Mouse (Mus musculus) liver, embryonic 11.5 days (tissue): ENCODE measurements around the gene Crb3. TPM values are rescaled to one million over a fixed set of nuclear protein-coding genes. Genes with fewer than 3 reads are reported as not detected.

Experiments
- ATAC-seq: fragments of 200-750 bp; cut with Nextera tagmentation; replicated peaks from 2 replicates; pipeline ENCODE4 v1.8.0; 2017; ENCODE audit warnings: moderate number of reproducible peaks, mild to moderate bottlenecking, moderate TSS enrichment, moderate library complexity; ENCODE audit not compliant: low FRiP score
- DNase-seq: peaks from one replicate; pipeline ENCODE4 v3.0.0-alpha.2; 2017; ENCODE audit warnings: low spot score
- H3K27ac ChIP-seq: fragments of 300-500 bp; sonication (generic); 2 replicates; pipeline ENCODE4 v1.5.1; 2014; ENCODE audit warnings: mild to moderate bottlenecking, low read depth, low read length, control low read depth
- H3K27me3 ChIP-seq: fragments of 300-500 bp; sonication (generic); replicated peaks from 2 replicates; pipeline ENCODE4 v1.6.1; 2014; ENCODE audit warnings: low read length, mixed read lengths; ENCODE audit not compliant: control insufficient read depth, insufficient read depth
- H3K36me3 ChIP-seq: fragments of 300-500 bp; sonication (generic); 2 replicates; pipeline ENCODE4 v1.6.1; 2014; ENCODE audit warnings: mild to moderate bottlenecking, low read length, moderate library complexity, mixed read lengths; ENCODE audit not compliant: control insufficient read depth, insufficient read depth
- H3K4me1 ChIP-seq: fragments of 300-500 bp; sonication (generic); replicated peaks from 2 replicates; pipeline ENCODE4 v1.6.1; 2014; ENCODE audit warnings: low read length, mixed read lengths; ENCODE audit not compliant: control insufficient read depth, insufficient read depth
- H3K4me2 ChIP-seq: fragments of 300-500 bp; sonication (generic); 2 replicates; pipeline ENCODE4 v1.6.1; 2014; ENCODE audit warnings: mild to moderate bottlenecking, control low read depth, moderate library complexity
- H3K4me3 ChIP-seq: fragments of 300-500 bp; sonication (generic); 2 replicates; pipeline ENCODE4 v1.5.1; 2014; ENCODE audit warnings: low read depth, low read length, control low read depth
- H3K9ac ChIP-seq: fragments of 300-500 bp; sonication (generic); 2 replicates; pipeline ENCODE4 v1.6.1; 2014; ENCODE audit warnings: low read depth, low read length, control low read depth
- H3K9me3 ChIP-seq: fragments of 300-500 bp; sonication (generic); 2 replicates; pipeline ENCODE4 v1.6.1; 2016; ENCODE audit warnings: low read length, inconsistent platforms, mixed read lengths; ENCODE audit not compliant: control insufficient read depth
- WGBS: fragments of 180-500 bp; shearing (Covaris S2); extraction: QIAGEN DNeasy Blood & Tissue Kit; methylation state at CpG from one replicate; pipeline ENCODE4 v1.1.7; 2014; 5-methylcytosine and 5-hydroxymethylcytosine counted together
- polyA plus RNA-seq: library from polyadenylated mRNA; unstranded; fragments of >200 nt; fragmentation: Nextera tagmentation; extraction: Ambion mirVana; gene quantifications from 2 replicates; pipeline ENCODE4 v1.2.1, GENCODE M21; 2014

The Crb3 gene
- polyA plus RNA-seq, 1 experiment from 2014 or later, result 3.4 TPM

DNA sequence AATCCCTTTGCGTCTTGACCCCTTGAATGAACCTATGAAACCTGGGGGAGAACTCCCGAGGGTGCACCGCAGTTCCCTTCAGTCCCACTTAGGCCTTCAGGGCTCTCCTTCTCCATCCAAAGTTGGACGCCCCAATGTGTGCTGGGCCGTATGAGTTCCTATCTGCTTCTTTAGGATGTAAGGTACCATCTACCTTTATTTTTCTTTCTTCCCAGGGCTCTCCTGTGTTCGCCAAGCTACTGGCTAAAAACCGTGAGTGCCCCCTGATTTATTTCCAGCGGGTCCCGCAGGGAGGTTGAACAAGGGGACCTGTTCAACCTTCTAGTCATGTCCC lies 47.1 kb downstream of the Crb3 start:
- DNase-seq (no peak), ATAC-seq (no peak)
- Histone ChIP-seq H3K9ac (peak overlapping the region; percentile 31; the same call in 1 of the 2 replicates), H3K27ac (no peak overlapping the region), H3K36me3 (no peaks in the 10 kb centered on the region), H3K27me3 (peaks cover 7% of the 10 kb centered on the region; the same call in 1 of the 2 replicates), H3K9me3 (no peaks in the 10 kb centered on the region), H3K4me1 (peaks cover 5% of the 10 kb centered on the region; the same call in 1 of the 2 replicates), H3K4me2 (peak overlapping the region; percentile 91), H3K4me3 (peak overlapping the region; percentile 62)
- 15% methylated on average over 9 of the region's 9 CpGs for WGBS

DNA sequence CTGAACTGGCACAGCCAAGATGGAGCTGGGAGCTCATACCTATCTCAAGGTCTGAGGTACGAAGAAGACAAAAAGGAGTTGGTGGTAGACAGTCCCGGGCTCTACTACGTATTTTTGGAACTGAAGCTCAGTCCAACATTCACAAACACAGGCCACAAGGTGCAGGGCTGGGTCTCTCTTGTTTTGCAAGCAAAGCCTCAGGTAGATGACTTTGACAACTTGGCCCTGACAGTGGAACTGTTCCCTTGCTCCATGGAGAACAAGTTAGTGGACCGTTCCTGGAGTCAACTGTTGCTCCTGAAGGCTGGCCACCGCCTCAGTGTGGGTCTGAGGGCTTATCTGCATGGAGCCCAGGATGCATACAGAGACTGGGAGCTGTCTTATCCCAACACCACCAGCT lies 48.2 kb downstream of the Crb3 start:
- H3K36me3 ChIP-seq, result no peaks in the 10 kb centered on the region
- H3K4me2 ChIP-seq, result no peak overlapping the region; the same call in 1 of the 2 replicates
- no peak overlapping the region for H3K4me3 ChIP-seq
- DNase-seq, result no peak
- no peak for ATAC-seq
- WGBS, result 74% methylated on average over 5 of the region's 5 CpGs
- H3K27ac ChIP-seq, result no peak overlapping the region
- peaks cover 7% of the 10 kb centered on the region; the same call in 1 of the 2 replicates for H3K27me3 ChIP-seq
- H3K9ac ChIP-seq, result no peak overlapping the region
- peaks cover 5% of the 10 kb centered on the region; the same call in 1 of the 2 replicates for H3K4me1 ChIP-seq
- H3K9me3 ChIP-seq, result no peaks in the 10 kb centered on the region

DNA sequence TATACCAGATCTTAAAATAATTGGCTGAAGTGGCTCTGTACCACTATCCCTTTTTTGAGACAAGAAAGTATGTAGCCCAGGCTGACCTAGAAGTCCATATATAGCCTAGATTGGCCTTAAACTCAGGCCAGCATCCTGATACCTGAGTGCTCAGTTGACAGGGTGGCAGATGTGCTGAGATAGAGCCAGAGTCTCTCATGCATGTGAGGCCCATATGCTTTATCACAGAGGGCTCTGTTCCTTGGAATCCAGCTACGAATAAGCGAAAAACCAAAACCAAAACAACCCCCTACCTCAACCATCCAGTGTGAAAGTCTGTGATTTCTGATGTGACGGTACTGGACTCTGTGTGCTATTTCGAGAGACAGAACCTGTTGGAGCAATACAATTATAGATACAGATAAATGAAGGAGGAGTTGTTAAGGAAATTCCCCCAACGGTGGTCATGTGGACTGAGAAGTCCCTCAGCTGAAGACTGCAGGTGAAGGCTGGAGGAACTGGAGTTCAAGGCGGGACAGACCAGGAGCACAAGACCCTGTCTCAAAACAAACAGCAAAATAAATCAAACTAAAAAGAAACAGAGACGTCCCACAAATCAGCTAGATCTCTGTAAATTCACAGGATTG lies 49.2 kb downstream of the Crb3 start:
- Histone ChIP-seq H3K4me2 (no peak overlapping the region), H3K27ac (no peak overlapping the region), H3K27me3 (peaks cover 7% of the 10 kb centered on the region; the same call in 1 of the 2 replicates), H3K9ac (no peak overlapping the region), H3K9me3 (no peaks in the 10 kb centered on the region), H3K36me3 (no peaks in the 10 kb centered on the region), H3K4me3 (no peak overlapping the region), H3K4me1 (peaks cover 5% of the 10 kb centered on the region; the same call in 1 of the 2 replicates)
- ATAC-seq (no peak), DNase-seq (no peak)
- WGBS, result 77% methylated on average over 7 of the region's 7 CpGs

DNA sequence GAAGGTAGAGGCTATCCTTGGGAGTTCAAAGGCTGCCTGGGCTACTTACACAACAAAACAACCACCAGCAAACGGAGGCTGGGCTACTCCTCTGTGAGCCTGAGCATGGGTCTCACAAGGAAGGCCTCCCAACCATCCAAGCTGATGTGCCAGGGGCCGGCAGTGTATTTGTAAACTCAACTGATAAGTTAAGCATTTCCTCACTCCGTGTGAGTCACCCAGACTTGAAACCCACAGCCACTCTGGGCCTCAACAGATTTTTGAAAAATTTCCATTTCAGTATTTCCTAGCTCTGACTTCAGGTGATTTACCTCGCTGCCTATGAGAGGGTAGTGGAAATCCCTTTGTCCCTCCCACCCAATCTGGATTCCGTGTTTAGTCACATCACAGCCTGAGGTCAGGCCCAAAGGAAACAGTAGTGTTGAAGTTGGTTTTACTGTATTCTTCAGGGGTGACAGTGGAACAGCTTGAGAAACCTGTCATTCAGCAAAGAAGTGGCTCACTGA lies 49.8 kb downstream of the Crb3 start:
- ATAC-seq (no peak), DNase-seq (no peak)
- Histone ChIP-seq H3K4me1 (peaks cover 5% of the 10 kb centered on the region; the same call in 1 of the 2 replicates), H3K9ac (no peak overlapping the region), H3K4me3 (no peak overlapping the region), H3K4me2 (no peak overlapping the region), H3K9me3 (no peaks in the 10 kb centered on the region), H3K27me3 (peaks cover 7% of the 10 kb centered on the region; the same call in 1 of the 2 replicates), H3K27ac (no peak overlapping the region), H3K36me3 (no peaks in the 10 kb centered on the region)
- 42% methylated on average over 5 of the region's 5 CpGs for WGBS

DNA sequence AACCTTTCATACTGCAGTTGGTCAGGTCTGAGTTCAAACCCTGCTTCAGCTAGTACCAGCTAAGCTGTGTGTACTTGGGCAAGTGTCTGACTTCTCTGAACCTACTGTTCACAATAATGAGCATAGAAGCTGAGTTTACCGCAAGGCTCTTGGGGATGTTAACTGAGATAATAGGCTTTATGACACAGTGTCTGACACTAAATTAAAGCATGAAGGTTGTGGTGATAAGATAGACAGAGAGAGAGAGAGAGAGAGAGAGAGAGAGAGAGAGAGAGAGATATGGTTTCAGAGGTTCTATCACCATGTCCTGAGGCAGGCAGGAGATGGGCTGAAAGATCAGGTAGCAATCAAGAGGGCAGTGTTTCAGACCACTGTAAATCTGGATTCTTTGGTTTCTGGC lies 51.1 kb downstream of the Crb3 start:
- peaks cover 5% of the 10 kb centered on the region; the same call in 1 of the 2 replicates for H3K4me1 ChIP-seq
- peaks cover 9% of the 10 kb centered on the region; the same call in 1 of the 2 replicates for H3K27me3 ChIP-seq
- no peak for DNase-seq
- no peak for ATAC-seq
- no peaks in the 10 kb centered on the region for H3K36me3 ChIP-seq
- no peaks in the 10 kb centered on the region for H3K9me3 ChIP-seq
- no peak overlapping the region for H3K27ac ChIP-seq
- 71% methylated on average over 1 of the region's 1 CpGs for WGBS
- H3K4me3 ChIP-seq, result no peak overlapping the region
- no peak overlapping the region for H3K4me2 ChIP-seq
- no peak overlapping the region for H3K9ac ChIP-seq

DNA sequence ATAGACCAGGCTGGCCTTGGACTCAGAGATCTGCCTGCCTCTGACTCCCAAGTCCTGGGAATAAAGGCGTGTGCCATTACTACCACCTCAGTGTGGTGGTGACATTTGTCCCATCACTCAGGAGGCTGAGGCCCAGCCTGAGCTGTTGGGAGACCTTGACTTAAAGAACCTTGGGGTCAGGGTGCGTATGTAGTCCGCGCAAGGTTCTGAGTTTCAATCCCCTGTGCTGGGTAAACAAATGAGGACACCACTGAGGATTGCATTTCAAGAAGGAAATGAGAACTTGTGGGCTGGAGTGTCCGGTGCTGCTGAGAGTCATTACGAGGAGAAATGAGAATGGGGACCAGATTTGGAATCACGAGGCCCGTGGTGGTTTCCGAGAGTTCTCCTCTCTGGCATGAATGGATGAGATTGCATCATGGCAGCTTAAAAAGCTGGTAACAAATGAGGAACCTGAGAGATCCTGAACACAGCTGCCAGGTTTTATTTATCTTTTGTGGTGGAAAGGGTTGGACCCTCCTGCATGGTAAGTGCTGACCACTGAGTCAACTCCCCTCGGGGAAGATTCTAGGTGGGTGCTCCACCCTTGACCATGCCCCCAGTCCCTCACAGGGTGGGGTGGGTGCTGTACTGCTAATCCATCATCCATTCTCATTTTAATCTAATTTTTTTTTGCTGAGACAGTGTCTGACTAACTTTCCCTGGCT lies 54.0 kb downstream of the Crb3 start:
- Histone ChIP-seq H3K4me2 (no peak overlapping the region), H3K27me3 (peaks cover 6% of the 10 kb centered on the region; the same call in 1 of the 2 replicates), H3K9ac (no peak overlapping the region), H3K36me3 (no peaks in the 10 kb centered on the region), H3K4me3 (no peak overlapping the region), H3K27ac (no peak overlapping the region), H3K9me3 (no peaks in the 10 kb centered on the region), H3K4me1 (no peaks in the 10 kb centered on the region; the same call in 1 of the 2 replicates)
- DNase-seq, result no peak
- ATAC-seq, result no peak
- 64% methylated on average over 10 of the region's 10 CpGs for WGBS

Other genes with a start within 250 kb of the Crb3 start
- 9.0 and 9.5 TPM in 2 replicates for gene Rfx2, start 228.1 kb upstream of the Crb3 start, polyA plus RNA-seq
- gene Acsbg2, start 184.7 kb upstream of the Crb3 start, polyA plus RNA-seq, result not detected in 2 replicates
- 0.26 TPM in 2 replicates for gene 1700061G19Rik, start 183.6 kb upstream of the Crb3 start, polyA plus RNA-seq
- gene Mllt1, start 123.7 kb upstream of the Crb3 start, polyA plus RNA-seq, result 19.2 and 21.3 TPM in 2 replicates
- not detected in 2 replicates for gene Acer1, start 77.0 kb upstream of the Crb3 start, polyA plus RNA-seq
- 181 and 183 TPM in 2 replicates for gene Clpp, start 68.8 kb upstream of the Crb3 start, polyA plus RNA-seq
- 36.3 and 39.9 TPM in 2 replicates for gene Alkbh7, start 61.8 kb upstream of the Crb3 start, polyA plus RNA-seq
- 0.44 TPM in 1 of 2 replicates, not detected in the other for gene Pspn, start 59.1 kb upstream of the Crb3 start, polyA plus RNA-seq
- gene Gtf2f1, start 47.8 kb upstream of the Crb3 start, polyA plus RNA-seq, result 99.0 and 106 TPM in 2 replicates
- 0.26 and 0.33 TPM in 2 replicates for gene Gm17949, start 47.6 kb upstream of the Crb3 start, polyA plus RNA-seq
- gene Khsrp, start 27.6 kb upstream of the Crb3 start, polyA plus RNA-seq, result 46.7 and 51.1 TPM in 2 replicates
- not detected in 2 replicates for gene Slc25a41, start 17.5 kb upstream of the Crb3 start, polyA plus RNA-seq
- 5.2 and 6.3 TPM in 2 replicates for gene Slc25a23, start 758 bp downstream of the Crb3 start, polyA plus RNA-seq
- 2.1 and 2.2 TPM in 2 replicates for gene Dennd1c, start 19.4 kb downstream of the Crb3 start, polyA plus RNA-seq
- gene Tubb4a, start 28.7 kb downstream of the Crb3 start, polyA plus RNA-seq, result 4.5 and 5.0 TPM in 2 replicates
- gene Tnfsf9, start 46.2 kb downstream of the Crb3 start, polyA plus RNA-seq, result 5.4 and 6.4 TPM in 2 replicates
- gene Cd70, start 90.7 kb downstream of the Crb3 start, polyA plus RNA-seq, result not detected in 2 replicates
- 0.73 and 1.2 TPM in 2 replicates for gene Tnfsf14, start 135.1 kb downstream of the Crb3 start, polyA plus RNA-seq
- 71.7 and 82.8 TPM in 2 replicates for gene C3, start 169.0 kb downstream of the Crb3 start, polyA plus RNA-seq
- gene Gpr108, start 189.3 kb downstream of the Crb3 start, polyA plus RNA-seq, result 26.5 and 30.7 TPM in 2 replicates
- gene Trip10, start 190.3 kb downstream of the Crb3 start, polyA plus RNA-seq, result 25.5 and 25.9 TPM in 2 replicates
- 18.7 and 20.6 TPM in 2 replicates for gene Vav1, start 220.0 kb downstream of the Crb3 start, polyA plus RNA-seq